Mouse (Mus musculus) heart, adult 2 months (tissue): Measurements from ENCODE around the gene C2cd2. TPM values are rescaled to one million over a fixed set of nuclear protein-coding genes. Genes with fewer than 3 reads are reported as not detected.

Source experiments
- DNase-seq, 2 experiments: peaks; one replicate each; pipeline ENCODE4 v3.0.0; 2021
- H3K27ac ChIP-seq: fragments of 200-600 bp; 2 replicates; pipeline ENCODE4 v1.8.1; 2022
- H3K27me3 ChIP-seq: fragments of 200-500 bp; 2 replicates; pipeline ENCODE4 v1.6.1; 2012; ENCODE audit warnings: mild to moderate bottlenecking, low read length, inconsistent platforms, mixed read lengths; ENCODE audit not compliant: control insufficient read depth, insufficient read depth
- H3K36me3 ChIP-seq: fragments of 200-500 bp; 2 replicates; pipeline ENCODE4 v1.6.1; 2012; ENCODE audit warnings: low read length, inconsistent platforms; ENCODE audit not compliant: control insufficient read depth, insufficient read depth
- H3K4me1 ChIP-seq: fragments of 200-500 bp; 2 replicates; pipeline ENCODE4 v1.6.1; 2011; ENCODE audit warnings: low read length; ENCODE audit not compliant: control insufficient read depth, insufficient read depth
- H3K4me3 ChIP-seq: fragments of 200-600 bp; 2 replicates; pipeline ENCODE4 v1.8.1; 2022
- H3K79me2 ChIP-seq: fragments of 200-500 bp; replicated peaks from 2 replicates; pipeline ENCODE4 v1.6.1; 2012; ENCODE audit warnings: mild to moderate bottlenecking, inconsistent platforms, low read length, moderate library complexity, mixed read lengths; ENCODE audit not compliant: control insufficient read depth, insufficient read depth
- H3K9ac ChIP-seq: fragments of 200-500 bp; 2 replicates; pipeline ENCODE4 v1.6.1; 2012; ENCODE audit warnings: low read depth, mild to moderate bottlenecking, control low read depth, inconsistent platforms, low read length, mixed read lengths
- CTCF ChIP-seq: fragments of 200-600 bp; IDR thresholded peaks from 2 replicates; pipeline ENCODE4 v1.8.1; 2022; ENCODE audit warnings: antibody characterized with exemption, mild to moderate bottlenecking, moderate library complexity
- EP300 ChIP-seq: fragments of 200-500 bp; IDR thresholded peaks from 2 replicates; pipeline ENCODE4 v1.6.1; 2011; ENCODE audit warnings: low read depth, low read length, control low read depth; ENCODE audit not compliant: insufficient read depth
- POLR2A ChIP-seq: fragments of 200-500 bp; IDR thresholded peaks from 2 replicates; pipeline ENCODE4 v1.6.1; 2011; ENCODE audit warnings: mild to moderate bottlenecking, low read depth, low read length, control low read depth; ENCODE audit not compliant: insufficient read depth
- WGBS: fragments of 180-500 bp; shearing (Covaris S2); methylation state at CpG from one replicate; pipeline ENCODE4 v1.1.7; 2018; 5-methylcytosine and 5-hydroxymethylcytosine counted together
- intact Hi-C: fragments of 180-260 bp; cut with DNase I; formaldehyde crosslinking; loops from one replicate; pipeline ENCODE4 v1.15.1; 2025
- polyA plus RNA-seq: library from polyadenylated mRNA; depleted of rRNA; stranded (reverse); fragments of >200 nt; gene quantifications from 2 replicates; pipeline ENCODE4 v1.2.3, GENCODE M21; 2012
- total RNA-seq, 2 experiments: library from RNA; stranded (reverse); gene quantifications; 2 replicates each; pipeline ENCODE4 v1.2.3; 2021

C2cd2 gene
- total and polyA plus RNA-seq, 3 experiments: 8.2 to 26.6 (median 19.7) TPM

DNA sequence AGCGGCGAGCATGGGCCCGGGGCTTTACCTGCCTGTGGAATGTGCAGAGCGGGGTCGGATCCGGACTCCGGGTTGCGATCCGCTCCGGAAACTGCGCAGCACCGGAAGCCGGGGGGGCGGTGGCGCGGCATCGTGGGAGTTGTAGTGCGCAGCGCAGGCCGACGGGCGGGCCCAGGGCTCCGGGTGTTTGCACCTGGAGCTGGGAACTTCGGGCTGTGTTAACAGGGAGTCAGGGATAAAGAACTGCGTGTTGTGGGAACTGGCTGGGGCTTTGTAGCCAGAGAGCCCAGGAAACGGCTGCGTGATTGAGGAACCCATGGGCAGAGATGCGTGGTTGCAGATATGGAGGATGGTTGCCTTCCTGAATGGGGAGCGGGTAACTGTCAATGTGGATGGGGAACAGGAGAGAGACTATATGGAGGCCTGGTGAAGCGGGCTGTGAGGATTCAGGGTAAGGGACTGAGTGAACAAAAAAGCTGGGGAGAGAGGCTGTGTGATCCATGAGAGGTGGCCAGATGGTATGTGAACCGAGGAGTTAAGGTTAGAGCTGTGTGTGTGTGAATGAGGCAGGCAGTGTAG is 110.6 kb downstream of the C2cd2 start, which contains the start of gene Prdm15:
TSS of gene Prdm15 (minus strand) at position 110 of the 579 bp plus-strand sequence.
- intact Hi-C loops: loop anchor here (1.0 to 5.0 kb wide), 4 partner anchors 70 to 230 kb away; partner anchors contain the start of genes A630089N07Rik and B230307C23Rik
- Histone ChIP-seq H3K79me2 (peaks cover 2% of the 10 kb centered on the region; the same call in 1 of the 2 replicates), H3K4me1 (peaks cover 3% of the 10 kb centered on the region), H3K4me3 (peak within 1 kb of the TSS; percentile 73), H3K27me3 (no peaks in the 10 kb centered on the region), H3K27ac (peak within 1 kb of the TSS; percentile 72), H3K9ac (peak within 1 kb of the TSS; percentile 99), H3K36me3 (no peaks in the 10 kb centered on the region)
- DNase-seq: peak; percentile 92 to 93
- TF ChIP-seq CTCF (peak; percentile 35), EP300 (0 out of 2 replicates have a peak, but pooled peaks have one; percentile 12), POLR2A (peak; percentile 61)
- WGBS: under 1% methylated on average over 31 of the region's 31 CpGs

DNA sequence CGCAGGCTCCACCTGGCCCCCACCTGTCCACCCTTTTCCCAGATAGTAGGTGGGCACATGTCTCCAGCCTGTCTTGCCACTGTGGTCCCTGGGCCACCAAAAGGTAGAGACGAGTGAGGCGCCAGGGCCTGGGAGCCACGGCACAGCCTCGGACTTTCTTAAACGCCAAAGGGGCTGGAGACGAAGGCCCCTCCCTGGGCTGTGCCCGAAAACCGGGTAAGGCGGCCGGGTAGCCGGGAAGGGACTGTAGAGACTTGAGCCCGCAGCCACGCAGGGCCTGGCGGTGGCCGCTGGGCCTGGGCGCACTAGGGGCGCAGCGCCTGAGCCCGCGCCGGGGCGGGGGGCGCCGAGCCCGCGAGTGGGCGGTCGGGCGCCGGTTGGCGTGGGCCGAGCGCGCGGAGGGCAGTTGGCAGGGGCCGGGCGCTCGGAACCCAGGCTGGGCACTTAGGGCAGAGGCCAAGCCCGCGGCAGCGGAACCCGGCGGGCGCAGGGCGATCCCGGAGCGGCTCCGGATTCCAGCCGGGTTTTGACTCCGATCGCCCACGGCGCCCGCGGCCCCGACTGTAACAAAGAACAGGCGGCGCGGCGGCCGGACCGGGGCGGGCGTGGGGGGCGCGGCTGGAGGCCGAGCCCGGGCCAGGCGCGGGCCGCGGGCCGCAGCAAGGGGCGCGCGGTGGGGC is 111.2 kb downstream of the C2cd2 start:
- peak overlapping the region; percentile 73 for H3K4me3 ChIP-seq
- no peaks in the 10 kb centered on the region for H3K36me3 ChIP-seq
- H3K4me1 ChIP-seq: peaks cover 3% of the 10 kb centered on the region
- H3K27ac ChIP-seq: peak overlapping the region; percentile 72
- H3K79me2 ChIP-seq: peaks cover 2% of the 10 kb centered on the region; the same call in 1 of the 2 replicates
- intact Hi-C loops: loop anchor here (1.0 to 5.0 kb wide), 4 partner anchors 71 to 231 kb away; partner anchors contain the start of genes A630089N07Rik and B230307C23Rik
- H3K27me3 ChIP-seq: no peaks in the 10 kb centered on the region
- H3K9ac ChIP-seq: peak overlapping the region; percentile 99
- WGBS: under 1% methylated on average over 60 of the region's 77 CpGs
- peak; percentile 91 to 93 for DNase-seq
- TF ChIP-seq POLR2A (no peak; the same call in 1 of the 2 replicates), CTCF (no peak), EP300 (no peak)

DNA sequence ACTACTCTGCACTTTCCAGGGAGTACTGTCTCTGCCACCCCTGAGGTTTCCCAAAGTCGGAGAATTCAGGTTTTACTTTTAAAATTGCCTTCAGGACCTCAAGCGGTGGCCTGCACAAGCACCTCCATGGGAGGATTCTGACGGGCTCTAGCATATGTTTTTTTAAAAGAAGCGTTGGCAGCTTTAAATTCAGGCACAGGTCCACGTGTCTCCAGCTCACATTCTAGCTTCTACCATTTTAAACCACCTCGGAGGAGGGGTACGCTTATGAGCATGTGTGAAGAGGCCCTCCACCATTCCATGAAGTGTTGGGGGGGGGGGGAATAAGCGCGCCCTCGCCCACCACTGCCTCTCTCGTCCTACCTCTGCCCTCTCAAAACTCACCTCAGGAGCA is 111.7 kb downstream of the C2cd2 start:
- Histone ChIP-seq H3K4me3 (peak overlapping the region; percentile 73), H3K4me1 (peaks cover 3% of the 10 kb centered on the region), H3K36me3 (no peaks in the 10 kb centered on the region), H3K79me2 (peaks cover 2% of the 10 kb centered on the region; the same call in 1 of the 2 replicates), H3K27ac (peak overlapping the region; percentile 72), H3K27me3 (no peaks in the 10 kb centered on the region), H3K9ac (peak overlapping the region; percentile 99)
- 0% methylated on average over 11 of the region's 11 CpGs for WGBS
- TF ChIP-seq POLR2A (no peak), CTCF (no peak), EP300 (no peak)
- intact Hi-C loops: loop anchor here (1.0 to 5.0 kb wide), 4 partner anchors 72 to 232 kb away; partner anchors contain the start of genes A630089N07Rik and B230307C23Rik
- no peak for DNase-seq

DNA sequence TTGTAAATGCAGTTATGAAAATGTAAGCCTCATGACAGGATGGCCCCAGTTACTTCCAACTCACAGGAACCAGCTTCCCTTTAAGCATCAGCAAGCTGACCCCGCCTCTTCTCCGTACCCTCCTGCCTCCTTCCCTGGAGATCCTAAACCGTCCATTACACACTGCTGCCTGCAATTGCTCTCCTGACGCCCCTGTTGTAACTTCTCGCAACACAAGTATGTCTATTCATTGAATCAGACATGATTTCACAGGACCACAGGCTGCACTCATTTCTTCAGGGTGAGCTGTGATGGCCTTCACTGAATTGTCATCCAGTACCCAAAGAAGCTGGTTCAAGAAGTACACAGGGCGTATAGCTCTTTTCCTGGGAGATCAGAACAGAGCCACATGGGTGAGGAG is 113.6 kb downstream of the C2cd2 start:
- Histone ChIP-seq H3K4me3 (no peak overlapping the region), H3K79me2 (peaks cover 2% of the 10 kb centered on the region; the same call in 1 of the 2 replicates), H3K27ac (no peak overlapping the region), H3K36me3 (no peaks in the 10 kb centered on the region), H3K9ac (no peak overlapping the region), H3K27me3 (no peaks in the 10 kb centered on the region), H3K4me1 (peaks cover 7% of the 10 kb centered on the region)
- no peak for TF ChIP-seq POLR2A
- TF ChIP-seq EP300: no peak
- TF ChIP-seq CTCF: no peak
- no peak for DNase-seq
- WGBS: 73% methylated on average over 6 of the region's 6 CpGs
- intact Hi-C loops: no loop called here

DNA sequence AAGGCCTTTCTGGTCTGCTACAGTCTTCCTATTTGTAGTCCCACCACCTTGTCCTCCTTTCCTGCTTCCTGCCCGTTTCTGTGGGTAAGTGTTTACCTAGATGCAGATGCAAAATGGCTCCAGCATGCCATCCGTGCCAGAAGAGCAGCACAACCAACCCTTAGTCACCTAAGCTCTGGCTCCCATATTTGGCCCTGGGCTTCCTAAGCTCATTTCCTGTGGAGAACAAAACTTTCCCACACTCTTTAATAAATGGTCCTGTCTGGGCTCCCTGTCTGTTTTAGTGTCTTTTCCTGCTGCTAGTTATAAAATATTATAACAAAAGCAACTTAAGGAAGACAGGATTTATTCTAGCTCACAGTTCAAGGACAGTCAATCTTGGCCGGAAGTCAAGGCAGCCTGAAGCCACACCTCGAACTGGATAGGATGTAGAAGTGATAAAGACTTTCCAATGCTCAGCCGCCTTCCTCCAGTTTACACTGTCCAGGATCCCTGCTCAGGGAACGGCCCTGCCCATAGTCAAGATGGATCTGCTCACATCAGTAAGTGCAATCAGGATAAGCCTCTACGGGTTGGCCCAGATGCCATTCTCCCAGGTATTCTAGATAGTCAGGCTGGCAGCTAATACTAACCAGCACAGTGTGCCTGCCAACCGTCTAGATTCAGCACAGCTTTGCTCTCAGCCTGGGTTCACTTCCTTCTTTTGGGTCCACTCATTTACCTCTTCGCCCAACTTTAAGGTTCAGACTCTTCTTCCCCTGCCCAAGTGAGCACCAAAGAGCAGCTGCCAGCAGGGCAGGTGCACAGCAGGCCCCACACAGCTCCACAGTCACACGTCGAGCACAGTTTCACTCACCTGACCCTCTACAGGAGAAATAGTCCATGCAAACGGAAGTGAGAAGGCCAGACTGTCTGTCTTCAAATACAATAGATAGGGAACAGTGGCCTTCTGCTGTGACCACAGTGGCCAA is 117.1 kb downstream of the C2cd2 start:
- no peak overlapping the region for H3K27ac ChIP-seq
- peaks cover 3% of the 10 kb centered on the region; the same call in 1 of the 2 replicates for H3K79me2 ChIP-seq
- H3K9ac ChIP-seq: no peak overlapping the region
- peaks cover 6% of the 10 kb centered on the region for H3K4me1 ChIP-seq
- no peaks in the 10 kb centered on the region for H3K27me3 ChIP-seq
- 47% methylated on average over 12 of the region's 12 CpGs for WGBS
- DNase-seq: peak in 1 of 2 experiments; percentile 11
- H3K36me3 ChIP-seq: no peaks in the 10 kb centered on the region
- no peak for TF ChIP-seq CTCF
- TF ChIP-seq POLR2A: no peak
- TF ChIP-seq EP300: no peak
- H3K4me3 ChIP-seq: no peak overlapping the region
- intact Hi-C loops: no loop called here
